Mouse (Mus musculus) heart, postnatal 14 days (tissue): ENCODE results near the gene Gm13889. TPM values are rescaled to one million over a fixed set of nuclear protein-coding genes. Genes with fewer than 3 reads are reported as not detected.

Experiments used
- DNase-seq, 2 experiments: peaks; one replicate each; pipeline ENCODE4 v3.0.0; 2021 to 2022
- intact Hi-C: fragments of 180-260 bp; cut with DNase I; formaldehyde crosslinking; loops from one replicate; pipeline ENCODE4 v1.15.1; 2025
- total RNA-seq, 2 experiments: library from RNA; stranded (reverse); gene quantifications; 2 replicates each; pipeline ENCODE4 v1.2.3; 2021

Gene Gm13889
- total RNA-seq, 2 experiments from 2014 or later = 20.7 to 20.9 TPM

- intact Hi-C loops = loop anchor here (5.0 kb wide), 1 partner anchor 45 kb away; no protein-coding TSS in a partner anchor
- peak; percentile 35 to 42 for DNase-seq
Observed at GRCm38 (mm10) chr2:93907519-93908294, 49.3 kb downstream of the Gm13889 start.

DNA sequence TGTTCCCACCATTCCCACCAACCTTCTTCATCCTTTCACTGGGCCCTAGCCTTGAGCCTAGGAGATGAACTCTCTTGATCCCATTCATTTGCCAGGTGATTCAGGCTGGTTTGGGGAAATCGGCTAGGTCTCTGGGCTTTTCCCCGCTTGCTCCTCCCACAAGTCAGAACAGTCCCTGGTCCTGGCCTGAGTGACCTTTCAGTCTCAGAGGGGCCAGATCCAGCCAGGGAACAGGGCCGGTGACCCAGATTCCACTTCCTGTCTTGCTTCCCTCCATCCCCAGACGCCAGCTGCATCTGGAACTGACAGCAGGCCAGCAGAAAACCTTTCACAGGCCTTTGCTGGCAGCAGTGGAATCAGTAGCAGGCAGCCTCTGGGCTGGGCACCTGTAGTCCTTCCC lies 50.7 kb downstream of the Gm13889 start:
- peak; percentile 41 to 59 for DNase-seq
- intact Hi-C loops = loop anchor here (5.0 kb wide), 1 partner anchor 46 kb away; no protein-coding TSS in a partner anchor

Other genes starting within 250 kb of the Gm13889 start
- gene Ext2, start 134.6 kb downstream of the Gm13889 start, total RNA-seq = 10 to 100 TPM; 48.8 to 49.9 TPM
- gene Accs, start 107.3 kb downstream of the Gm13889 start, total RNA-seq = 1 to 10 TPM; 3.4 to 5.0 TPM
- not detected for gene Accsl, start 88.0 kb downstream of the Gm13889 start, total RNA-seq
- gene Gm27027, start 39.2 kb upstream of the Gm13889 start, total RNA-seq = not detected
- 10 to 100 TPM; 58.7 to 63.1 TPM for gene Alkbh3, start 53.6 kb upstream of the Gm13889 start, total RNA-seq
- 10 to 100 TPM; 21.0 to 21.1 TPM for gene Hsd17b12, start 200.8 kb upstream of the Gm13889 start, total RNA-seq